Mouse (Mus musculus) heart, postnatal 0 days (tissue): ENCODE data around the gene Plpp1.

Experiments
- CTCF ChIP-seq: IDR thresholded peaks from 2 replicates; pipeline ENCODE4 v1.5.1; 2016; ENCODE audit warnings: antibody characterized with exemption, control low read depth, low read depth
- EP300 ChIP-seq: IDR thresholded peaks from 2 replicates; pipeline ENCODE4 v1.6.1; 2016; ENCODE audit warnings: antibody characterized with exemption, low read depth

DNA sequence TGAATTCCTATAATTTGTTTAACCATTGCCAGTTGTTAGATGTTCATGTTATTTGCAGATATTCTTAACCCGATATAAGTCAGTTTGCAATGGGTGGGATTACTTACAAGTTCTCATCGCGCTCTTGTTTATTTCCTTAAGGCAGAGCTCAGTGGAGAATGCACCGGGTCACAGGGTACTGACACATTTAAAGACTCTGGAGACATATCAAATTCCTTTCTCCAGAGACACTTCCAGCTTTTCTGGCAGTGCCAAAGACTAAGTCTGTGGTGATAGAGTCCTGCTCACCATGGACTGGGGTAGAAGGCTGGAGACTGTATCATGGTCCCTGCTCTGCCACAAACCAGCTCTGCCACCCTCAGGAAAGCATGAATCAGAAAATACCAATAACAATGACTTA lies 38.0 kb upstream of the Plpp1 start:
- no peak for TF ChIP-seq CTCF
- no peak for TF ChIP-seq EP300
